Mouse (Mus musculus) adrenal gland, adult 2 months (tissue): ENCODE results near the gene Reep6. TPM values are rescaled to one million over a fixed set of nuclear protein-coding genes. Genes with fewer than 3 reads are reported as not detected.
A peak's percentile ranks its signal among the peaks of the same experiment; 100 is the strongest.

Experiments used
- DNase-seq: peaks from one replicate; pipeline ENCODE4 v3.0.0; 2021
- microRNA-seq, 2 experiments: library from miRNA; unstranded; fragments of <30 nt; microRNA quantifications; one replicate each; pipeline ENCODE4 v1.2.0; 2021
- polyA plus RNA-seq: library from polyadenylated mRNA; depleted of rRNA; stranded (reverse); fragments of >200 nt; gene quantifications from 2 replicates; pipeline ENCODE4 v1.2.3, GENCODE M21; 2012; rRNA removed
- total RNA-seq, 2 experiments: library from RNA; stranded (reverse); gene quantifications; 2 replicates each; pipeline ENCODE4 v1.2.3; 2021

Gene Reep6
- total and polyA plus RNA-seq, 3 experiments, result 11.1 to 15.6 (median 11.3) TPM

GRCm38 (mm10) chr10:80384709-80385108, 55.0 kb downstream of the Reep6 start:
- no peak for DNase-seq

- peak; percentile 67 for DNase-seq
Measured at GRCm38 (mm10) chr10:80385310-80385709, 55.6 kb downstream of the Reep6 start.

Small RNA genes lying within 50 kb of the gene (microRNA-seq; reads per million reads assigned to microRNA genes)
- 0 reads per million in 2 experiments for gene Gm22721

Other genes with a start within 250 kb of the Reep6 start
- gene Sbno2, start 224.4 kb upstream of the Reep6 start, total RNA-seq, result 10 to 100 TPM; 38.5 to 59.3 TPM
- gene Sbno2, start 224.4 kb upstream of the Reep6 start, polyA plus RNA-seq, result 102 and 120 TPM in 2 replicates
- 100 to 1,000 TPM; 153 to 156 TPM for gene Stk11, start 214.2 kb upstream of the Reep6 start, total RNA-seq
- gene Stk11, start 214.2 kb upstream of the Reep6 start, polyA plus RNA-seq, result 151 and 159 TPM in 2 replicates
- 100 to 1,000 TPM; 654 to 778 TPM for gene Atp5d, start 191.3 kb upstream of the Reep6 start, total RNA-seq
- 5,895 and 6,727 TPM in 2 replicates for gene Atp5d, start 191.3 kb upstream of the Reep6 start, polyA plus RNA-seq
- gene Cbarp, start 189.1 kb upstream of the Reep6 start, total RNA-seq, result 100 to 1,000 TPM in 1 of 2 experiments, 10 to 100 TPM in 1; 74.5 to 118 TPM
- gene Cbarp, start 189.1 kb upstream of the Reep6 start, polyA plus RNA-seq, result 84.3 and 84.6 TPM in 2 replicates
- 100 to 1,000 TPM in 1 of 2 experiments, 10 to 100 TPM in 1; 75.8 to 115 TPM for gene Midn, start 181.7 kb upstream of the Reep6 start, total RNA-seq
- 233 and 269 TPM in 2 replicates for gene Midn, start 181.7 kb upstream of the Reep6 start, polyA plus RNA-seq
- gene Cirbp, start 164.0 kb upstream of the Reep6 start, total RNA-seq, result 10 to 100 TPM; 30.6 to 77.0 TPM
- gene Cirbp, start 164.0 kb upstream of the Reep6 start, polyA plus RNA-seq, result 108 and 152 TPM in 2 replicates
- gene 1600002K03Rik, start 157.0 kb upstream of the Reep6 start, total RNA-seq, result 10 to 100 TPM; 14.0 to 21.7 TPM
- gene 1600002K03Rik, start 157.0 kb upstream of the Reep6 start, polyA plus RNA-seq, result 25.9 and 34.5 TPM in 2 replicates
- 1 to 10 TPM; 1.8 to 5.2 TPM for gene Efna2, start 150.5 kb upstream of the Reep6 start, total RNA-seq
- gene Efna2, start 150.5 kb upstream of the Reep6 start, polyA plus RNA-seq, result 10.2 and 15.6 TPM in 2 replicates
- gene Mum1, start 103.5 kb upstream of the Reep6 start, total RNA-seq, result 10 to 100 TPM; 13.5 to 24.4 TPM
- gene Mum1, start 103.5 kb upstream of the Reep6 start, polyA plus RNA-seq, result 23.0 and 24.6 TPM in 2 replicates
- gene Ndufs7, start 80.8 kb upstream of the Reep6 start, total RNA-seq, result 100 to 1,000 TPM; 295 to 337 TPM
- 1,122 and 1,204 TPM in 2 replicates for gene Ndufs7, start 80.8 kb upstream of the Reep6 start, polyA plus RNA-seq
- 100 to 1,000 TPM; 246 to 281 TPM for gene Gamt, start 68.9 kb upstream of the Reep6 start, total RNA-seq
- gene Gamt, start 68.9 kb upstream of the Reep6 start, polyA plus RNA-seq, result 820 and 833 TPM in 2 replicates
- 100 to 1,000 TPM in 1 of 2 experiments, 10 to 100 TPM in 1; 72.1 to 101 TPM for gene Dazap1, start 68.5 kb upstream of the Reep6 start, total RNA-seq
- 102 and 119 TPM in 2 replicates for gene Dazap1, start 68.5 kb upstream of the Reep6 start, polyA plus RNA-seq
- gene Rps15, start 37.5 kb upstream of the Reep6 start, total RNA-seq, result 1,000 to 10,000 TPM; 1,320 to 1,332 TPM
- gene Rps15, start 37.5 kb upstream of the Reep6 start, polyA plus RNA-seq, result 1,020 and 1,031 TPM in 2 replicates
- 1 to 10 TPM in 1 of 2 experiments, under 1 TPM in 1; 0.72 to 3.0 TPM for gene Apc2, start 34.0 kb upstream of the Reep6 start, total RNA-seq
- gene Apc2, start 34.0 kb upstream of the Reep6 start, polyA plus RNA-seq, result 2.5 and 4.0 TPM in 2 replicates
- 10 to 100 TPM; 21.6 to 32.5 TPM for gene 2310011J03Rik, start 9.4 kb upstream of the Reep6 start, total RNA-seq
- 57.0 and 61.7 TPM in 2 replicates for gene 2310011J03Rik, start 9.4 kb upstream of the Reep6 start, polyA plus RNA-seq
- gene Pcsk4, start 455 bp upstream of the Reep6 start, total RNA-seq, result 1 to 10 TPM; 1.8 to 3.4 TPM
- gene Pcsk4, start 455 bp upstream of the Reep6 start, polyA plus RNA-seq, result 15.9 and 19.6 TPM in 2 replicates
- gene Adamtsl5, start 18.5 kb downstream of the Reep6 start, total RNA-seq, result 10 to 100 TPM in 1 of 2 experiments, 1 to 10 TPM in 1; 8.0 to 10.3 TPM
- 35.1 and 41.5 TPM in 2 replicates for gene Adamtsl5, start 18.5 kb downstream of the Reep6 start, polyA plus RNA-seq
- under 1 TPM; 0.14 to 0.45 TPM for gene Plk5, start 26.5 kb downstream of the Reep6 start, total RNA-seq
- gene Plk5, start 26.5 kb downstream of the Reep6 start, polyA plus RNA-seq, result 1.5 and 2.6 TPM in 2 replicates
- gene Mex3d, start 57.7 kb downstream of the Reep6 start, total RNA-seq, result 10 to 100 TPM; 19.2 to 19.5 TPM
- 60.7 and 61.5 TPM in 2 replicates for gene Mex3d, start 57.7 kb downstream of the Reep6 start, polyA plus RNA-seq
- gene Mbd3, start 69.6 kb downstream of the Reep6 start, total RNA-seq, result 100 to 1,000 TPM; 125 to 146 TPM
- gene Mbd3, start 69.6 kb downstream of the Reep6 start, polyA plus RNA-seq, result 158 and 165 TPM in 2 replicates
- 1,000 to 10,000 TPM in 1 of 2 experiments, 100 to 1,000 TPM in 1; 714 to 1,027 TPM for gene Uqcr11, start 76.9 kb downstream of the Reep6 start, total RNA-seq
- gene Uqcr11, start 76.9 kb downstream of the Reep6 start, polyA plus RNA-seq, result 2,955 and 2,958 TPM in 2 replicates
- gene Tcf3, start 103.7 kb downstream of the Reep6 start, total RNA-seq, result 10 to 100 TPM; 46.6 to 55.4 TPM
- 148 and 152 TPM in 2 replicates for gene Tcf3, start 103.7 kb downstream of the Reep6 start, polyA plus RNA-seq
- gene Onecut3, start 164.9 kb downstream of the Reep6 start, total RNA-seq, result not detected
- not detected in 2 replicates for gene Onecut3, start 164.9 kb downstream of the Reep6 start, polyA plus RNA-seq
- 1 to 10 TPM in 1 of 2 experiments, under 1 TPM in 1; 0.52 to 1.1 TPM for gene Atp8b3, start 209.2 kb downstream of the Reep6 start, total RNA-seq
- gene Atp8b3, start 209.2 kb downstream of the Reep6 start, polyA plus RNA-seq, result 0.16 and 0.21 TPM in 2 replicates
- gene Rexo1, start 231.6 kb downstream of the Reep6 start, total RNA-seq, result 10 to 100 TPM; 37.1 to 41.8 TPM
- gene Rexo1, start 231.6 kb downstream of the Reep6 start, polyA plus RNA-seq, result 88.8 and 105 TPM in 2 replicates
- 10 to 100 TPM in 1 of 2 experiments, 1 to 10 TPM in 1; 9.6 to 10.6 TPM for gene Klf16, start 247.4 kb downstream of the Reep6 start, total RNA-seq
- 39.5 and 48.0 TPM in 2 replicates for gene Klf16, start 247.4 kb downstream of the Reep6 start, polyA plus RNA-seq